Mouse (Mus musculus) c-Kit-negative CD71-positive TER-119-positive erythroid progenitor cells, embryonic 14.5 days (primary cell): ENCODE measurements around the gene Polr3a.
A peak's percentile ranks its signal among the peaks of the same experiment; 100 is the strongest.
"Not testable (repeated sequence)": the region's sequence is repeated elsewhere in the genome, so short reads cannot be mapped to it uniquely, and the experiment has no call there.

Experiments
- DNase-seq: peaks from one replicate; pipeline ENCODE4 v3.0.0-alpha.2; 2013; ENCODE audit warnings: low read depth, low spot score

Gene Polr3a

GRCm38 (mm10) chr14:24491266-24491981, 4.6 kb upstream of the Polr3a start:
- no peak for DNase-seq

GRCm38 (mm10) chr14:24490468-24491265, 3.8 kb upstream of the Polr3a start:
- peak; percentile 94 for DNase-seq

- DNase-seq: not testable (repeated sequence)
Measured at GRCm38 (mm10) chr14:24489772-24490171, 2.9 kb upstream of the Polr3a start.

- no peak for DNase-seq
Measured at GRCm38 (mm10) chr14:24486241-24486767, 554 bp downstream of the Polr3a start.

GRCm38 (mm10) chr14:24468806-24469205, 18.1 kb downstream of the Polr3a start:
- DNase-seq: no peak

GRCm38 (mm10) chr14:24458191-24458590, 28.7 kb downstream of the Polr3a start:
- DNase-seq: no peak

- DNase-seq: not testable (repeated sequence)
Measured at GRCm38 (mm10) chr14:24443529-24443928, 43.3 kb downstream of the Polr3a start.
